Mouse (Mus musculus) testis, adult 2 months (tissue): ENCODE data around the gene Cilp. TPM values are rescaled to one million over a fixed set of nuclear protein-coding genes. Genes with fewer than 3 reads are reported as not detected.

Source experiments
- H3K27ac ChIP-seq: fragments of 200-500 bp; 2 replicates; pipeline ENCODE4 v1.5.1; 2012; ENCODE audit warnings: low read depth, low read length; ENCODE audit not compliant: control insufficient read depth, insufficient read depth
- H3K27me3 ChIP-seq: fragments of 200-500 bp; 2 replicates; pipeline ENCODE4 v1.6.1; 2012; ENCODE audit warnings: mild to moderate bottlenecking, low read length, moderate library complexity; ENCODE audit not compliant: control insufficient read depth, insufficient read depth
- H3K36me3 ChIP-seq: fragments of 200-500 bp; 2 replicates; pipeline ENCODE4 v1.6.1; 2012; ENCODE audit warnings: mild to moderate bottlenecking, low read length; ENCODE audit not compliant: control insufficient read depth, insufficient read depth
- H3K4me1 ChIP-seq: fragments of 200-500 bp; 2 replicates; pipeline ENCODE4 v1.6.1; 2012; ENCODE audit warnings: low read length; ENCODE audit not compliant: control insufficient read depth, insufficient read depth
- H3K4me3 ChIP-seq: fragments of 200-500 bp; 2 replicates; pipeline ENCODE4 v1.5.1; 2012; ENCODE audit warnings: low read depth, mild to moderate bottlenecking, low read length, moderate library complexity, mixed read lengths; ENCODE audit not compliant: control insufficient read depth
- CTCF ChIP-seq: fragments of 200-500 bp; IDR thresholded peaks from 2 replicates; pipeline ENCODE4 v1.5.1; 2012; ENCODE audit warnings: low read depth, mild to moderate bottlenecking, inconsistent platforms, low read length, moderate library complexity; ENCODE audit not compliant: control insufficient read depth, insufficient read depth, insufficient replicate concordance
- POLR2A ChIP-seq: fragments of 200-500 bp; IDR thresholded peaks from 2 replicates; pipeline ENCODE4 v1.6.1; 2012; ENCODE audit warnings: low read depth, mild to moderate bottlenecking, inconsistent platforms, low read length, moderate library complexity; ENCODE audit not compliant: control insufficient read depth
- polyA plus RNA-seq: library from polyadenylated mRNA; depleted of rRNA; stranded (reverse); fragments of >200 nt; gene quantifications from 2 replicates; pipeline ENCODE4 v1.2.3, GENCODE M21; 2012

Gene Cilp
- polyA plus RNA-seq, 1 experiment, result 0.33 TPM

GRCm38 (mm10) chr9:65230250-65230649 is 34.7 kb upstream of the Cilp start:
- Histone ChIP-seq H3K27me3 (no peaks in the 10 kb centered on the region), H3K27ac (no peak overlapping the region), H3K4me1 (no peaks in the 10 kb centered on the region; the same call in 1 of the 2 replicates), H3K36me3 (no peaks in the 10 kb centered on the region), H3K4me3 (no peak overlapping the region)
- TF ChIP-seq CTCF (peak; percentile 51; the same call in 1 of the 2 replicates), POLR2A (no peak)

DNA sequence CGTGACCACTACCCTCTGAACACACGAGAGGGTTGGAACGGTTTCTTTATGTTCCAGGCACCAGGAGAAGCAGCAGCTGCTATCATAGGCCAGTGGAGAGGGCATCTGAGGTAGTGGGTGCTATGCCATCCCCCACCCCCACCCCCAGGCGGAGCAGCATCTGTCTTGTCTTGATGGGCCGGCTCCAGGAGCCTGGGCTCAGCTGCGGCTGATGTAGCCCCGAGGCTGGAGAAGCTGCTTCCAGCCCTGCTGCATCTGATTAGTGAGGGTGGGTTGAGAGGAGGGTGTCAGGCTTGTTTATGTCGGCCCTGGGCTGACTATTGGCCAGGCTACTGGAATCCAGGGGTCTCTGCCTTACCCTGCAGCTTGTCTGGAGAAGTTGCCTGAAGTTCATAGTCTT is 33.7 kb upstream of the Cilp start:
- Histone ChIP-seq H3K4me3 (no peak overlapping the region), H3K27ac (no peak overlapping the region), H3K36me3 (no peaks in the 10 kb centered on the region), H3K4me1 (no peaks in the 10 kb centered on the region; the same call in 1 of the 2 replicates), H3K27me3 (no peaks in the 10 kb centered on the region)
- TF ChIP-seq CTCF, result no peak
- no peak for TF ChIP-seq POLR2A

- Histone ChIP-seq H3K4me1 (no peaks in the 10 kb centered on the region; the same call in 1 of the 2 replicates), H3K4me3 (no peak overlapping the region), H3K36me3 (no peaks in the 10 kb centered on the region), H3K27me3 (no peaks in the 10 kb centered on the region), H3K27ac (no peak overlapping the region)
- TF ChIP-seq CTCF (no peak), POLR2A (no peak)
These were observed 31.6 kb upstream of the Cilp start for GRCm38 (mm10) chr9:65233243-65233985.

DNA sequence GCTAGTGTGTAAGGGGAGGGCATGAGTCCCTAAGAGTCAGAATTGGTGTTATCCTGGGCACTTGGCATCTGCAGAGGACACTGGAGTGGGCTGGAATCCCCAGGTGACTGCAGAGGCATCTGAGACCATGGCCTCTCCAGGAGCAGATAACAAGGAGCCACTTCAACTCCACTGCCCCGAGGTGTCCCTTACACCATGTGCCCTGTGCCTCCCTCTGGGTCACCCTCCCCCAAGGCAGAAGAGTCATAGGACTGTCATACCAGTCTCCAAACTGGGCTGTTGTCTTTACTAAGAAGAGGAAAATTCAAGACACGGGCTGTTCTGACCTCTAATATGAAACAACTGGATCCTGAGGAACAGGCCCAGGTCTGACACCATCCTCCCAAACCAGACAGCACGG is 30.2 kb upstream of the Cilp start:
- Histone ChIP-seq H3K36me3 (no peaks in the 10 kb centered on the region), H3K4me1 (no peaks in the 10 kb centered on the region; the same call in 1 of the 2 replicates), H3K27me3 (no peaks in the 10 kb centered on the region), H3K4me3 (no peak overlapping the region), H3K27ac (no peak overlapping the region)
- TF ChIP-seq CTCF (no peak), POLR2A (no peak)

DNA sequence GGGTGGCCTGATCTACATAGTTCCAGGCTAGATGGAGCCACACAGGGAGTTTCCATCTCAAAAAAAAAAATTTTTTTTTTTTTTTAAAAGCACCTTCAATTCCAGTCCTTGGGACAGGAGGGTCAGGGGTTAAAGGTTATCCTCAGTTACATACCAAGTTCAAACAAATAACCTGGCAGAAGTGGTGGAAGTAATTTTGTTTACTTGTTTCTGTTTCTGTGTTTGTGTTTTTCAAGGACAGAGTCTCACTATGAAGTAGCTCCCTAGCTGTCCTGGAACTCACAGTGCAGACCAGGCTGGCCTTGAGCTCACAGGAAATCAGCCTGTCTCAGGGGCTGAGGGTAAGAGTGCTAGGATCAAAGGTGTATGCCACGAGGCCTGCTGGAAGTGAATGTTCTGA is 29.4 kb upstream of the Cilp start:
- no peaks in the 10 kb centered on the region for H3K36me3 ChIP-seq
- no peak overlapping the region for H3K27ac ChIP-seq
- no peaks in the 10 kb centered on the region for H3K4me1 ChIP-seq
- no peak for TF ChIP-seq CTCF
- no peak for TF ChIP-seq POLR2A
- H3K27me3 ChIP-seq, result no peaks in the 10 kb centered on the region
- H3K4me3 ChIP-seq, result no peak overlapping the region

- Histone ChIP-seq H3K36me3 (no peaks in the 10 kb centered on the region), H3K27ac (peak overlapping the region; percentile 41), H3K4me3 (no peak overlapping the region), H3K4me1 (no peaks in the 10 kb centered on the region), H3K27me3 (no peaks in the 10 kb centered on the region)
- TF ChIP-seq POLR2A, result no peak
- no peak for TF ChIP-seq CTCF
These were observed 27.4 kb upstream of the Cilp start for GRCm38 (mm10) chr9:65237616-65238015.

DNA sequence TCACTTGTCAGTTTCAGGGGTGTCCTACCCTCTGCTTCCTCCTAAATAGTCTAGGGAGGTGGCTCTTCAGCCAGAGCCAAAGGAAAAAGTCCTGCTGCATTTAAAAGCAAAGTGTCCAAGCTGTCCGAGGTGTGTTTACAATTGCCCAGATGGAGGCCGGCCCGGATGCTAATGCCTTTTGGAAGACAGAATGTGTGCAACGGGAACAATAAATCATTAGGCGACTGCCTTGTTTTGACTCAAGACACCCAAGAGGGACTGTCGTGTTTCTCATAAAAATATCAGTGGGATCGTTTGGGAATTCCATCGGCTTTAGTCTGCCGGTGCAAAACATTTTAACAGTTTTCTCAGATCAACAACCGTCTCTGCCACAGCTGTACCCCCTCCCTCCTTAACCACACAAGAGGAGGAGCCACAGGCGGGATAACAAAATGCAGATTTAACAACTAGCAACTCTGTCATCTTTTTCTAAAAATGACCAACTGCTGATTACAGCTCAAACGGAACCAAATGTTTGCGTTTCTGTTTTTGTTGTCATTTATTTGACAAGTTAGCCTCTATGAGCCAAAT is 26.7 kb upstream of the Cilp start:
- Histone ChIP-seq H3K27ac (peak overlapping the region; percentile 41), H3K36me3 (no peaks in the 10 kb centered on the region), H3K27me3 (no peaks in the 10 kb centered on the region), H3K4me3 (no peak overlapping the region), H3K4me1 (no peaks in the 10 kb centered on the region; the same call in 1 of the 2 replicates)
- TF ChIP-seq CTCF (no peak), POLR2A (no peak)
